Mouse (Mus musculus): ENCODE measurements at regions not wholly inside any gene's neighbourhood (a gene's known extent, or its start where the extent isn't known, plus 50 kb on each side); places are given as distances from the start of the nearest gene placed in this dataset.
"Not testable (repeated sequence)": the region's sequence is repeated elsewhere in the genome, so short reads cannot be mapped to it uniquely, and the experiment has no call there.

DNA sequence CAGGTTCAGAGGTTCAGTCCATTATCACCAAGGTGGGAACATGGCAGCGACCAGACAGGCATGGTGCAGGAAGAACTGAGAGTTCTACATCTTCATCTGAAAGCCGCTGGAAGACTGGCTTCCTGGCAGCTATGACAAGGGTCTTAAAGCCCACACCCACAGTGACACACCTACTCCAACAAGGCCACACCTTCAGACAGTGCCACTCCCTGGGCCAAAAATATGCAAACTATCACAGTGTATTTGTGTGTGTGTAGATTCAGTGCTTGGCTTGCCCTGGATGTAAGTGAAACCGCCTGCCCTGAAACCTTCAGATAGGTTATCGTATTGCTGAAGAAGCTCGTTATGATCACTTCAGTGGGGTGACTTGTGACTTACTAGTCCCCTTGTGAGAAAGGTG lies 151.3 kb downstream of the Kcnrg start:
- no peak for ATAC-seq

DNA sequence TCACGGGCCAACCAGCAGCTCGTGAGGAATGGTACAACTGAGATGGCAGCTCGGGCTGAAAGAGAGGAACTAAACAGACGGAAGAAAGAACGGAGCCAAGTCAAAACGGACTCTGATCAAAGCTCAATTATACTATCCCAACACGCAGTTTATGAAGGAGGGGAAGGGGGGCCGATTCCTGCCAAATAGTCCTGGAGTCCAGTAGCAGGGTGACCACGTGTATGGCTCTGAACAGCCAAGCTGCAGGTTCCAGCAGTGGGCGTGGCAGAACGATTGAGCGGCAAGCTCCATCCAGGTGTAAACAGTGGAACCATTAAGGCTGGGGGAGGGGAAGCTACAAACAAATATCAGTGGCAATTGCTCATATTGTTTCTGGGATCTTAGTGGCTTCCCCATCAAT lies 152.9 kb downstream of the Kcnrg start:
- H3K27me3 ChIP-seq (replicated peaks; ENCODE audit: control insufficient read depth, insufficient read depth, low read length); H3K4me1 ChIP-seq (ENCODE audit: control insufficient read depth, insufficient read depth, low read length); H3K4me3 ChIP-seq (ENCODE audit: low read depth, low read length); H3K36me3 ChIP-seq (ENCODE audit: control insufficient read depth, insufficient read depth, low read length); H3K4me2 ChIP-seq (ENCODE audit: low read length); H3K27ac ChIP-seq (ENCODE audit: low read depth, low read length); ATAC-seq; H3K9me3 ChIP-seq (replicated peaks; ENCODE audit: control insufficient read depth, low read length); H3K9ac ChIP-seq (ENCODE audit: low read length); DNase-seq (ENCODE audit: low spot score): not testable (repeated sequence)
- WGBS = 75% methylated on average over 12 of the region's 12 CpGs

More for the DNA sequence above, 151.3 kb downstream of the Kcnrg start:
- no peak overlapping the region for H3K4me3 ChIP-seq (ENCODE audit: low read depth, low read length)
- H3K36me3 ChIP-seq (ENCODE audit: control insufficient read depth, insufficient read depth, low read length) = no peaks in the 10 kb centered on the region
- DNase-seq (ENCODE audit: low spot score) = no peak
- no peak overlapping the region for H3K4me2 ChIP-seq (ENCODE audit: low read length)
- H3K4me1 ChIP-seq (ENCODE audit: control insufficient read depth, insufficient read depth, low read length) = peaks cover 10% of the 10 kb centered on the region; the same call in 1 of the 2 replicates
- no peaks in the 10 kb centered on the region for H3K27me3 ChIP-seq (replicated peaks; ENCODE audit: control insufficient read depth, insufficient read depth, low read length)
- H3K9ac ChIP-seq (ENCODE audit: low read length) = no peak overlapping the region
- H3K27ac ChIP-seq (ENCODE audit: low read depth, low read length) = no peak overlapping the region
- no peaks in the 10 kb centered on the region for H3K9me3 ChIP-seq (replicated peaks; ENCODE audit: control insufficient read depth, low read length)
- WGBS = 90% methylated on average over 5 of the region's 5 CpGs

GRCm38 (mm10) chr14:61762076-61762475 lies 154.8 kb downstream of the Kcnrg start:
- Histone ChIP-seq H3K9me3 (replicated peaks; ENCODE audit: control insufficient read depth, low read length) (no peaks in the 10 kb centered on the region), H3K4me1 (ENCODE audit: control insufficient read depth, insufficient read depth, low read length) (peaks cover 5% of the 10 kb centered on the region; the same call in 1 of the 2 replicates), H3K27me3 (replicated peaks; ENCODE audit: control insufficient read depth, insufficient read depth, low read length) (no peaks in the 10 kb centered on the region), H3K4me2 (ENCODE audit: low read length) (no peak overlapping the region), H3K4me3 (ENCODE audit: low read depth, low read length) (no peak overlapping the region), H3K36me3 (ENCODE audit: control insufficient read depth, insufficient read depth, low read length) (no peaks in the 10 kb centered on the region), H3K9ac (ENCODE audit: low read length) (no peak overlapping the region), H3K27ac (ENCODE audit: low read depth, low read length) (no peak overlapping the region)
- 89% methylated on average over 5 of the region's 5 CpGs for whole genome bisulfite sequencing
- no peak for DNase-seq (ENCODE audit: low spot score)
- no peak for ATAC-seq

GRCm38 (mm10) chr14:61769881-61770280 lies 162.6 kb downstream of the Kcnrg start:
- Histone ChIP-seq H3K9me3 (replicated peaks; ENCODE audit: control insufficient read depth, low read length) (no peaks in the 10 kb centered on the region), H3K9ac (ENCODE audit: low read length) (no peak overlapping the region), H3K4me3 (ENCODE audit: low read depth, low read length) (no peak overlapping the region), H3K4me2 (ENCODE audit: low read length) (no peak overlapping the region), H3K27me3 (replicated peaks; ENCODE audit: control insufficient read depth, insufficient read depth, low read length) (no peaks in the 10 kb centered on the region), H3K27ac (ENCODE audit: low read depth, low read length) (no peak overlapping the region), H3K36me3 (ENCODE audit: control insufficient read depth, insufficient read depth, low read length) (no peaks in the 10 kb centered on the region), H3K4me1 (ENCODE audit: control insufficient read depth, insufficient read depth, low read length) (no peaks in the 10 kb centered on the region)
- 64% methylated on average over 5 of the region's 5 CpGs for WGBS
- ATAC-seq = no peak
- DNase-seq (ENCODE audit: low spot score) = no peak

DNA sequence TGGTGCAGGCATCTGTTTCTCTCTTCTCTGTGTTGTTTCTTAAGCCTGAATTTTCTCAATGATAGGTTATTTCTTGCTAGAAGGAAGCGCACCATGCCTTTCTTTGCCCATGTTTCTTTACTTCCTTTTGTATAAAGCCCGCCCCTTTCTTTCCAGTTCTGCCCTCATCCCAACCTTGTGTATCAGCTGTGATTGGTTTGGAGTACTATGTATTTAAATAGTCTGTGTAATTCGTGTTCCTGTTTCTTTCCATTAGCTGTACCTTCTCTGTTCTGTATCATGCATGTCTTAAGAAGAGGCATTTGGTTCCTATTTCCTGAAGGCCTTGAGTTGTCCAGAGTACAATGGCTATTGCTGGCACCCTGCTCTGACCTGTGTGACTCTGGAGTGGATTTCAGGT lies 166.9 kb downstream of the Kcnrg start:
- Histone ChIP-seq H3K9ac (ENCODE audit: low read length) (no peak overlapping the region), H3K4me1 (ENCODE audit: control insufficient read depth, insufficient read depth, low read length) (no peaks in the 10 kb centered on the region), H3K4me3 (ENCODE audit: low read depth, low read length) (no peak overlapping the region), H3K36me3 (ENCODE audit: control insufficient read depth, insufficient read depth, low read length) (no peaks in the 10 kb centered on the region), H3K27ac (ENCODE audit: low read depth, low read length) (no peak overlapping the region), H3K9me3 (replicated peaks; ENCODE audit: control insufficient read depth, low read length) (no peaks in the 10 kb centered on the region), H3K4me2 (ENCODE audit: low read length) (no peak overlapping the region), H3K27me3 (replicated peaks; ENCODE audit: control insufficient read depth, insufficient read depth, low read length) (no peaks in the 10 kb centered on the region)
- no peak for DNase-seq (ENCODE audit: low spot score)
- no peak for ATAC-seq
- 86% methylated on average over 3 of the region's 3 CpGs for WGBS

DNA sequence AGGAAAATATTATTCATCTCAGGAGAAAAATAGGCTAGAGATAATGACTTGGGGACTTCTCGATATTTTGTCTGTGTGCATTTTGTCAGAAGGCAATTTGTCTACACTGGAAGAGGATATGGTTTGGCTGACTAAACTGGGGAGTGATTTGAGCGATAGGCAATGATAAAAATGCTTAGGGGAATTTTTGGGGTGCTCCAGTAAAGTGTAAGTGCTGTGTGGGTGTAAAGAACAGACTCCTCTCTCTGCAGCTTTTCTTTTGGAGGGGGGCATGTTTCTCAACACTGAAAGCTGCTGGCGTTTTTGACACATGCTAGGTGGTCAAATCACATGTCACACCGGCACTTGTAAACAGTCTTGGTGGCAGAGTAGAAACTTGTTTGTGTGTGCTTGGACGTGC lies 171.4 kb downstream of the Kcnrg start:
- Histone ChIP-seq H3K9me3 (replicated peaks; ENCODE audit: control insufficient read depth, low read length) (no peaks in the 10 kb centered on the region), H3K27me3 (replicated peaks; ENCODE audit: control insufficient read depth, insufficient read depth, low read length) (no peaks in the 10 kb centered on the region), H3K27ac (ENCODE audit: low read depth, low read length) (no peak overlapping the region), H3K9ac (ENCODE audit: low read length) (no peak overlapping the region), H3K4me3 (ENCODE audit: low read depth, low read length) (no peak overlapping the region), H3K4me2 (ENCODE audit: low read length) (no peak overlapping the region), H3K36me3 (ENCODE audit: control insufficient read depth, insufficient read depth, low read length) (no peaks in the 10 kb centered on the region), H3K4me1 (ENCODE audit: control insufficient read depth, insufficient read depth, low read length) (no peaks in the 10 kb centered on the region)
- DNase-seq (ENCODE audit: low spot score) (no peak), ATAC-seq (no peak)
- WGBS = 88% methylated on average over 5 of the region's 5 CpGs

DNA sequence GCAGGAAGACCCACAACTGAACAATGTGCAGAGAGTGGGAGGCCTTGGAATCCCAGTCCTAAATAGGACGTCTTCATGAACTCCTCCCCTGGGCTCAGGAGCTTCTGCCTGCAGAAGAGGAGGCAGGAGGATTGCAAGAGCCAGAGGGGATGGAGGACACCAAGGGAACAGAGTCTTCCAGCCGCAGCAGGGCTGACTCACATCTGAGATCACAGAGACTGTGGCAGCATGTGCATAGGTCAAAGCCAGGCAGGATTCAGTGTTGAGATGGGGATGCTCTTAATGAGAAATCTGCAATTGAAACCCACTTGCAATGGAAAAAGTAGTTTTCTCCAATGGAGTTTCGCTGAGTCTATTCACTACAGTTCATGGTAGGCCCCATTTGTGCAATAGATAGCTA lies 175.9 kb downstream of the Kcnrg start:
- ATAC-seq = no peak
- H3K9ac ChIP-seq (ENCODE audit: low read length) = no peak overlapping the region
- 88% methylated on average over 3 of the region's 3 CpGs for WGBS

GRCm38 (mm10) chr14:61784609-61785008 lies 177.4 kb downstream of the Kcnrg start:
- Histone ChIP-seq H3K9ac (ENCODE audit: low read length) (no peak overlapping the region), H3K27me3 (replicated peaks; ENCODE audit: control insufficient read depth, insufficient read depth, low read length) (no peaks in the 10 kb centered on the region), H3K36me3 (ENCODE audit: control insufficient read depth, insufficient read depth, low read length) (no peaks in the 10 kb centered on the region), H3K4me3 (ENCODE audit: low read depth, low read length) (no peak overlapping the region), H3K4me2 (ENCODE audit: low read length) (no peak overlapping the region), H3K27ac (ENCODE audit: low read depth, low read length) (no peak overlapping the region), H3K9me3 (replicated peaks; ENCODE audit: control insufficient read depth, low read length) (no peaks in the 10 kb centered on the region), H3K4me1 (ENCODE audit: control insufficient read depth, insufficient read depth, low read length) (no peaks in the 10 kb centered on the region)
- peak; percentile 24 for DNase-seq (ENCODE audit: low spot score)
- WGBS = 77% methylated on average over 4 of the region's 4 CpGs
- no peak for ATAC-seq

More for the DNA sequence above, 175.9 kb downstream of the Kcnrg start:
- no peak for DNase-seq (ENCODE audit: low spot score)
- no peaks in the 10 kb centered on the region for H3K27me3 ChIP-seq (replicated peaks; ENCODE audit: control insufficient read depth, insufficient read depth, low read length)
- no peak overlapping the region for H3K27ac ChIP-seq (ENCODE audit: low read depth, low read length)
- H3K4me2 ChIP-seq (ENCODE audit: low read length) = no peak overlapping the region
- H3K4me1 ChIP-seq (ENCODE audit: control insufficient read depth, insufficient read depth, low read length) = no peaks in the 10 kb centered on the region
- H3K4me3 ChIP-seq (ENCODE audit: low read depth, low read length) = no peak overlapping the region
- H3K9me3 ChIP-seq (replicated peaks; ENCODE audit: control insufficient read depth, low read length) = no peaks in the 10 kb centered on the region
- no peaks in the 10 kb centered on the region for H3K36me3 ChIP-seq (ENCODE audit: control insufficient read depth, insufficient read depth, low read length)

DNA sequence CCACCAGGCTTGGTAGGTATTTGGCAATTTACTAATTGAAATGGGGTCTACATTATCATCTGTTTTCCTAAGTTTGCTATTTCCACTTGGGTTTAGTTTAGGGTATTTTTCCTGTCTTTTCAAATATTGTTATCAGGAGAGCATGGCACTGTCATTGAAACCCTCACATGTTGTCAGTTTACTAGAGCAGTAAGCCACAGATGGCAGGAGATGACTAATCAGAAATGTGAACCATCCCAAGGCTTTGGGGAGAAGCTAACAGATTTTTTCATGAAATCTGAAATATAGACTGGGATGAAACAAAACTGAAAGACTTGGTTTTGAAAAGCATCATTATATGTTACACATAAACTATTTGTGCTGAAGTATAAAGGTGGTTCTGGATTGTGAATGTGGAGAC lies 178.8 kb downstream of the Kcnrg start:
- Histone ChIP-seq H3K9me3 (replicated peaks; ENCODE audit: control insufficient read depth, low read length) (no peaks in the 10 kb centered on the region), H3K27ac (ENCODE audit: low read depth, low read length) (no peak overlapping the region), H3K9ac (ENCODE audit: low read length) (no peak overlapping the region), H3K27me3 (replicated peaks; ENCODE audit: control insufficient read depth, insufficient read depth, low read length) (no peaks in the 10 kb centered on the region), H3K4me1 (ENCODE audit: control insufficient read depth, insufficient read depth, low read length) (no peaks in the 10 kb centered on the region), H3K4me2 (ENCODE audit: low read length) (no peak overlapping the region), H3K36me3 (ENCODE audit: control insufficient read depth, insufficient read depth, low read length) (no peaks in the 10 kb centered on the region), H3K4me3 (ENCODE audit: low read depth, low read length) (no peak overlapping the region)
- ATAC-seq (no peak), DNase-seq (ENCODE audit: low spot score) (no peak)
